ENCODE assay signal across 29 mouse cellular contexts in genomic region chr9:9647361-9647760, GRCm38 (mm10).
"Had no signal": no experiment of that assay in that cellular context is flagged by ENCODE, and none has a peak within 500 bp of the region (broad histone marks: within the 10 kb centered on the region; RNA-seq: fewer than 3 reads in every experiment).

No protein-coding gene starts in this region.

- H3K27me3 ChIP-seq: limb, embryonic 12.5 days; limb, embryonic 13.5 days; limb, embryonic 15.5 days; liver, embryonic 12.5 days; liver, embryonic 13.5 days; liver, embryonic 15.5 days; lung, embryonic 15.5 days; megakaryocyte, embryonic 14.5 days; midbrain, embryonic 12.5 days; midbrain, embryonic 13.5 days; midbrain, embryonic 15.5 days; neural tube, embryonic 12.5 days; neural tube, embryonic 13.5 days had no signal

- H3K4me1 ChIP-seq: limb, embryonic 10.5 days; limb, embryonic 12.5 days; limb, embryonic 13.5 days; limb, embryonic 15.5 days; liver, embryonic 12.5 days; liver, embryonic 13.5 days; liver, embryonic 15.5 days; lung, embryonic 15.5 days; megakaryocyte, embryonic 14.5 days; midbrain, embryonic 10.5 days; midbrain, embryonic 12.5 days; midbrain, embryonic 13.5 days; midbrain, embryonic 15.5 days; neural tube, embryonic 12.5 days; neural tube, embryonic 13.5 days had no signal

- H3K27ac ChIP-seq: limb, embryonic 10.5 days; limb, embryonic 12.5 days; limb, embryonic 13.5 days; limb, embryonic 15.5 days; liver, embryonic 12.5 days; liver, embryonic 13.5 days; liver, embryonic 14.5 days; liver, embryonic 15.5 days; lung, embryonic 15.5 days; macrophage; midbrain, embryonic 10.5 days; midbrain, embryonic 12.5 days; midbrain, embryonic 13.5 days; midbrain, embryonic 15.5 days; neural tube, embryonic 12.5 days; neural tube, embryonic 13.5 days had no signal

- H3K4me3 ChIP-seq: limb, embryonic 10.5 days; limb, embryonic 12.5 days; limb, embryonic 13.5 days; limb, embryonic 15.5 days; liver, embryonic 12.5 days; liver, embryonic 13.5 days; liver, embryonic 15.5 days; lung, embryonic 15.5 days; megakaryocyte, embryonic 14.5 days; midbrain, embryonic 10.5 days; midbrain, embryonic 12.5 days; midbrain, embryonic 13.5 days; midbrain, embryonic 15.5 days; myocyte; neural tube, embryonic 12.5 days; neural tube, embryonic 13.5 days had no signal

- DNase-seq: left cerebral cortex, postnatal 4 days; liver; liver, embryonic 13.5 days; liver, postnatal 0 days; lung, adult 18-20 months; lung, adult 2 months; lung, embryonic 14.5 days; lung, postnatal 10 days; lung, postnatal 14 days; lung, postnatal 36 days; lung, postnatal 4 days; midbrain, embryonic 14.5 days had no signal

- H3K36me3 ChIP-seq: limb, embryonic 10.5 days; limb, embryonic 12.5 days; limb, embryonic 13.5 days; limb, embryonic 15.5 days; liver, embryonic 12.5 days; liver, embryonic 13.5 days; liver, embryonic 15.5 days; lung, embryonic 15.5 days; midbrain, embryonic 10.5 days; midbrain, embryonic 12.5 days; midbrain, embryonic 13.5 days; midbrain, embryonic 15.5 days; neural tube, embryonic 12.5 days; neural tube, embryonic 13.5 days had no signal
